Mouse (Mus musculus) liver, embryonic 11.5 days (tissue): ENCODE data around the gene Ripor2. TPM values are rescaled to one million over a fixed set of nuclear protein-coding genes. Genes with fewer than 3 reads are reported as not detected.

Source experiments
- ATAC-seq: fragments of 200-750 bp; cut with Nextera tagmentation; replicated peaks from 2 replicates; pipeline ENCODE4 v1.8.0; 2017; ENCODE audit warnings: moderate number of reproducible peaks, mild to moderate bottlenecking, moderate TSS enrichment, moderate library complexity; ENCODE audit not compliant: low FRiP score
- DNase-seq: peaks from one replicate; pipeline ENCODE4 v3.0.0-alpha.2; 2017; ENCODE audit warnings: low spot score
- H3K27ac ChIP-seq: fragments of 300-500 bp; sonication (generic); 2 replicates; pipeline ENCODE4 v1.5.1; 2014; ENCODE audit warnings: mild to moderate bottlenecking, low read depth, low read length, control low read depth
- H3K27me3 ChIP-seq: fragments of 300-500 bp; sonication (generic); replicated peaks from 2 replicates; pipeline ENCODE4 v1.6.1; 2014; ENCODE audit warnings: low read length, mixed read lengths; ENCODE audit not compliant: control insufficient read depth, insufficient read depth
- H3K36me3 ChIP-seq: fragments of 300-500 bp; sonication (generic); 2 replicates; pipeline ENCODE4 v1.6.1; 2014; ENCODE audit warnings: mild to moderate bottlenecking, low read length, moderate library complexity, mixed read lengths; ENCODE audit not compliant: control insufficient read depth, insufficient read depth
- H3K4me1 ChIP-seq: fragments of 300-500 bp; sonication (generic); replicated peaks from 2 replicates; pipeline ENCODE4 v1.6.1; 2014; ENCODE audit warnings: low read length, mixed read lengths; ENCODE audit not compliant: control insufficient read depth, insufficient read depth
- H3K4me2 ChIP-seq: fragments of 300-500 bp; sonication (generic); 2 replicates; pipeline ENCODE4 v1.6.1; 2014; ENCODE audit warnings: mild to moderate bottlenecking, control low read depth, moderate library complexity
- H3K4me3 ChIP-seq: fragments of 300-500 bp; sonication (generic); 2 replicates; pipeline ENCODE4 v1.5.1; 2014; ENCODE audit warnings: low read depth, low read length, control low read depth
- H3K9ac ChIP-seq: fragments of 300-500 bp; sonication (generic); 2 replicates; pipeline ENCODE4 v1.6.1; 2014; ENCODE audit warnings: low read depth, low read length, control low read depth
- H3K9me3 ChIP-seq: fragments of 300-500 bp; sonication (generic); 2 replicates; pipeline ENCODE4 v1.6.1; 2016; ENCODE audit warnings: low read length, inconsistent platforms, mixed read lengths; ENCODE audit not compliant: control insufficient read depth
- WGBS: fragments of 180-500 bp; shearing (Covaris S2); extraction: QIAGEN DNeasy Blood & Tissue Kit; methylation state at CpG from one replicate; pipeline ENCODE4 v1.1.7; 2014; 5-methylcytosine and 5-hydroxymethylcytosine counted together
- polyA plus RNA-seq: library from polyadenylated mRNA; unstranded; fragments of >200 nt; fragmentation: Nextera tagmentation; extraction: Ambion mirVana; gene quantifications from 2 replicates; pipeline ENCODE4 v1.2.1, GENCODE M21; 2014

Ripor2 gene
- polyA plus RNA-seq, 1 experiment from 2014 or later = 11.4 TPM

- ATAC-seq = no peak
- 85% methylated on average over 6 of the region's 6 CpGs for WGBS
- no peak for DNase-seq
Measured at GRCm38 (mm10) chr13:24591737-24592136, 9.7 kb downstream of the Ripor2 start.

GRCm38 (mm10) chr13:24594303-24594702 lies 12.3 kb downstream of the Ripor2 start:
- no peak for DNase-seq
- Histone ChIP-seq H3K27ac (no peak overlapping the region), H3K4me3 (no peak overlapping the region), H3K9ac (no peak overlapping the region), H3K4me1 (peaks cover 4% of the 10 kb centered on the region; the same call in 1 of the 2 replicates), H3K4me2 (no peak overlapping the region), H3K27me3 (no peaks in the 10 kb centered on the region), H3K9me3 (no peaks in the 10 kb centered on the region), H3K36me3 (no peaks in the 10 kb centered on the region; the same call in 1 of the 2 replicates)
- 83% methylated on average over 3 of the region's 3 CpGs for WGBS
- no peak for ATAC-seq

More at GRCm38 (mm10) chr13:24591737-24592136, 9.7 kb downstream of the Ripor2 start:
- Histone ChIP-seq H3K27me3 (no peaks in the 10 kb centered on the region), H3K4me1 (peaks cover 4% of the 10 kb centered on the region; the same call in 1 of the 2 replicates), H3K9me3 (no peaks in the 10 kb centered on the region), H3K27ac (no peak overlapping the region), H3K4me3 (no peak overlapping the region), H3K4me2 (no peak overlapping the region), H3K9ac (no peak overlapping the region), H3K36me3 (no peaks in the 10 kb centered on the region; the same call in 1 of the 2 replicates)

GRCm38 (mm10) chr13:24599631-24600041 lies 17.6 kb downstream of the Ripor2 start:
- no peak overlapping the region for H3K4me3 ChIP-seq
- H3K36me3 ChIP-seq = no peaks in the 10 kb centered on the region; the same call in 1 of the 2 replicates
- DNase-seq (no peak), ATAC-seq (no peak)
- no peak overlapping the region for H3K9ac ChIP-seq
- H3K4me2 ChIP-seq = no peak overlapping the region
- no peaks in the 10 kb centered on the region for H3K27me3 ChIP-seq
- no peaks in the 10 kb centered on the region for H3K9me3 ChIP-seq
- no peak overlapping the region for H3K27ac ChIP-seq
- peaks cover 19% of the 10 kb centered on the region for H3K4me1 ChIP-seq
- WGBS = 61% methylated on average over 11 of the region's 11 CpGs

GRCm38 (mm10) chr13:24602978-24603377 lies 21.0 kb downstream of the Ripor2 start:
- Histone ChIP-seq H3K4me3 (no peak overlapping the region), H3K36me3 (no peaks in the 10 kb centered on the region), H3K4me1 (peaks cover 18% of the 10 kb centered on the region), H3K9ac (no peak overlapping the region), H3K4me2 (peak overlapping the region; percentile 37), H3K9me3 (no peaks in the 10 kb centered on the region), H3K27me3 (no peaks in the 10 kb centered on the region), H3K27ac (peak overlapping the region; percentile 41; the same call in 1 of the 2 replicates)
- DNase-seq (no peak), ATAC-seq (peak; percentile 71)
- WGBS = 12% methylated on average over 4 of the region's 4 CpGs

- no peak overlapping the region for H3K9ac ChIP-seq
- no peaks in the 10 kb centered on the region for H3K9me3 ChIP-seq
- no peak for ATAC-seq
- DNase-seq = peak; percentile 49
- WGBS = 24% methylated on average over 11 of the region's 11 CpGs
- H3K27me3 ChIP-seq = no peaks in the 10 kb centered on the region
- peak overlapping the region; percentile 41 for H3K27ac ChIP-seq
- H3K4me3 ChIP-seq = no peak overlapping the region
- H3K36me3 ChIP-seq = no peaks in the 10 kb centered on the region
- peak overlapping the region; percentile 37 for H3K4me2 ChIP-seq
- peaks cover 18% of the 10 kb centered on the region for H3K4me1 ChIP-seq
Measured at GRCm38 (mm10) chr13:24603591-24604009, 21.6 kb downstream of the Ripor2 start.

GRCm38 (mm10) chr13:24604096-24604495 lies 22.1 kb downstream of the Ripor2 start:
- H3K4me1 ChIP-seq = peaks cover 18% of the 10 kb centered on the region
- H3K4me3 ChIP-seq = no peak overlapping the region
- H3K27me3 ChIP-seq = no peaks in the 10 kb centered on the region
- ATAC-seq (no peak), DNase-seq (no peak)
- no peak overlapping the region for H3K9ac ChIP-seq
- H3K27ac ChIP-seq = no peak overlapping the region
- no peak overlapping the region for H3K4me2 ChIP-seq
- H3K9me3 ChIP-seq = no peaks in the 10 kb centered on the region
- H3K36me3 ChIP-seq = no peaks in the 10 kb centered on the region
- 45% methylated on average over 3 of the region's 4 CpGs for WGBS

- Histone ChIP-seq H3K4me3 (0 out of 2 replicates have a peak overlapping the region, but pooled peaks have one; percentile 22), H3K4me2 (peak overlapping the region; percentile 57), H3K27me3 (no peaks in the 10 kb centered on the region), H3K9ac (no peak overlapping the region), H3K9me3 (no peaks in the 10 kb centered on the region), H3K27ac (no peak overlapping the region), H3K36me3 (no peaks in the 10 kb centered on the region), H3K4me1 (peaks cover 18% of the 10 kb centered on the region)
- 14% methylated on average over 20 of the region's 20 CpGs for WGBS
- DNase-seq = peak; percentile 40
- ATAC-seq = no peak
Measured at GRCm38 (mm10) chr13:24604761-24605591, 23.0 kb downstream of the Ripor2 start.

- Histone ChIP-seq H3K4me1 (peaks cover 18% of the 10 kb centered on the region), H3K27me3 (no peaks in the 10 kb centered on the region), H3K9me3 (no peaks in the 10 kb centered on the region), H3K9ac (no peak overlapping the region), H3K36me3 (no peaks in the 10 kb centered on the region), H3K4me3 (no peak overlapping the region), H3K4me2 (no peak overlapping the region), H3K27ac (no peak overlapping the region)
- WGBS = 69% methylated on average over 5 of the region's 5 CpGs
- ATAC-seq (no peak), DNase-seq (no peak)
Measured at GRCm38 (mm10) chr13:24605755-24606154, 23.8 kb downstream of the Ripor2 start.

GRCm38 (mm10) chr13:24607961-24608360 lies 26.0 kb downstream of the Ripor2 start:
- H3K9ac ChIP-seq = no peak overlapping the region
- H3K4me1 ChIP-seq = peaks cover 12% of the 10 kb centered on the region
- no peaks in the 10 kb centered on the region for H3K27me3 ChIP-seq
- ATAC-seq = no peak
- H3K4me3 ChIP-seq = no peak overlapping the region
- no peaks in the 10 kb centered on the region for H3K36me3 ChIP-seq
- no peak for DNase-seq
- no peak overlapping the region for H3K4me2 ChIP-seq
- WGBS = 78% methylated on average over 4 of the region's 4 CpGs
- H3K9me3 ChIP-seq = no peaks in the 10 kb centered on the region
- no peak overlapping the region for H3K27ac ChIP-seq
